Mouse (Mus musculus) hindbrain, embryonic 11.5 days (tissue): ENCODE measurements around the gene Per1. TPM values are rescaled to one million over a fixed set of nuclear protein-coding genes. Genes with fewer than 3 reads are reported as not detected.

Experiments
- ATAC-seq: fragments of 200-750 bp; cut with Nextera tagmentation; 2 replicates; pipeline ENCODE4 v1.8.0; 2017; ENCODE audit warnings: mild to moderate bottlenecking, moderate TSS enrichment, moderate library complexity; ENCODE audit not compliant: low FRiP score
- DNase-seq: peaks from one replicate; pipeline ENCODE4 v3.0.0-alpha.2; 2015; ENCODE audit warnings: low spot score
- H3K27ac ChIP-seq: fragments of 300-500 bp; sonication (generic); 2 replicates; pipeline ENCODE4 v1.5.1; 2014; ENCODE audit warnings: mild to moderate bottlenecking, low read depth, low read length
- H3K27me3 ChIP-seq: fragments of 300-500 bp; sonication (generic); 2 replicates; pipeline ENCODE4 v1.6.1; 2014; ENCODE audit warnings: mild to moderate bottlenecking, low read length, moderate library complexity, mixed read lengths; ENCODE audit not compliant: control insufficient read depth, insufficient read depth
- H3K36me3 ChIP-seq: fragments of 300-500 bp; sonication (generic); 2 replicates; pipeline ENCODE4 v1.6.1; 2014; ENCODE audit warnings: mild to moderate bottlenecking, low read length, moderate library complexity, mixed read lengths; ENCODE audit not compliant: control insufficient read depth, insufficient read depth
- H3K4me1 ChIP-seq: fragments of 300-500 bp; sonication (generic); replicated peaks from 2 replicates; pipeline ENCODE4 v1.6.1; 2014; ENCODE audit warnings: low read length, mixed read lengths; ENCODE audit not compliant: control insufficient read depth, insufficient read depth
- H3K4me2 ChIP-seq: fragments of 300-500 bp; sonication (generic); replicated peaks from 2 replicates; pipeline ENCODE4 v1.6.1; 2014; ENCODE audit warnings: mild to moderate bottlenecking, low read depth, low read length
- H3K4me3 ChIP-seq: fragments of 300-500 bp; sonication (generic); 2 replicates; pipeline ENCODE4 v1.5.1; 2014; ENCODE audit warnings: low read depth, low read length
- H3K9ac ChIP-seq: fragments of 300-500 bp; sonication (generic); 2 replicates; pipeline ENCODE4 v1.6.1; 2014; ENCODE audit warnings: low read depth, low read length
- H3K9me3 ChIP-seq: fragments of 300-500 bp; sonication (generic); 2 replicates; pipeline ENCODE4 v1.6.1; 2016; ENCODE audit warnings: low read length; ENCODE audit not compliant: control insufficient read depth
- WGBS: fragments of 180-500 bp; shearing (Covaris S2); extraction: QIAGEN DNeasy Blood & Tissue Kit; methylation state at CpG from one replicate; pipeline ENCODE4 v1.1.7; 2014; 5-methylcytosine and 5-hydroxymethylcytosine counted together
- polyA plus RNA-seq: library from polyadenylated mRNA; unstranded; fragments of >200 nt; fragmentation: Nextera tagmentation; extraction: Ambion mirVana; gene quantifications from 2 replicates; pipeline ENCODE4 v1.2.1, GENCODE M21; 2014

Per1 gene
- 5.6 and 7.4 TPM in 2 replicates for polyA plus RNA-seq

DNA sequence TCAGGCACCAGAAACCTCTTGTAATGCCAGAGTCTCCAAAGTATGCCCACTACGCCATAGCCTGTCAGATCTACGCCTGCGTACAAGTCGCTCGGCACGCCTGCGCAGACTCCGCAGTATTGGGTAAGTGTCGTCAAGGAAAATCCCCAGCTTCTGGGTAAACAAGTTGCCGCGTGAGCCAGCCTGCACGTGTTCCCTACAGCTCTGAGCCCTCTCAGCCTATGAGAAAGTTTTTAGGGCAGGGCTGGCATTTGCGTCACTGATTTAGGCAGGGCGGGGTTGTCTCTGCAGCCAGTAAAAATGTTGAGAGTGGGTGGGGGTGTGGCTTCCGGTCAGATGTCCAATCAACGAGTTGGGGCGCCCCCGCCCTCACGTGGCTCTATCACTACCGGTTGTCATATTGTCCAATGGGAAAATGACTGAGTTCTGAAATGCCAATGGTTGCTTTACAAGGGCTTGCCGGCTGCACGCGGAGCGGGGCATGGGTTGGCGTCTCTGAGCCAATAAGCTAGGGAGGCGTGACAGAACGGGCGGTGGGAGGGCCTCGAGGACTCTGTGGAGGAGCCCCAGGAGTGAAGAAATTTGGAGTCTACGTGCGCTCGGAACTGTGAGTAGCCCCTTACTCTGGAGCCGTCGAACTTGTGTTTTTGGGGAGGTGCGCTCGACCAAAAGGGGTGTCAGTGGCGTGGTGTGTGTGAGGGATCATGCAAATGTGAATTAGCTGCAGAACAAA is at the start of gene Per1:
Gene Per1, plus strand, starts transcription at position 521 of the 733 bp plus-strand sequence.
- peak; percentile 95 for ATAC-seq
- H3K9me3 ChIP-seq, result no peaks in the 10 kb centered on the region
- H3K4me1 ChIP-seq, result peaks cover 30% of the 10 kb centered on the region
- H3K27ac ChIP-seq, result 0 out of 2 replicates have a peak within 1 kb of the TSS, but pooled peaks have one; percentile 17
- no peaks in the 10 kb centered on the region for H3K27me3 ChIP-seq
- H3K4me3 ChIP-seq, result peak within 1 kb of the TSS; percentile 34
- H3K36me3 ChIP-seq, result 0 out of 2 replicates have a peak, but pooled peaks cover 3% of the 10 kb centered on the region
- DNase-seq, result peak; percentile 98
- peak within 1 kb of the TSS; percentile 31; the same call in 1 of the 2 replicates for H3K9ac ChIP-seq
- under 1% methylated on average over 37 of the region's 37 CpGs for WGBS
- H3K4me2 ChIP-seq, result peak within 1 kb of the TSS; percentile 80

DNA sequence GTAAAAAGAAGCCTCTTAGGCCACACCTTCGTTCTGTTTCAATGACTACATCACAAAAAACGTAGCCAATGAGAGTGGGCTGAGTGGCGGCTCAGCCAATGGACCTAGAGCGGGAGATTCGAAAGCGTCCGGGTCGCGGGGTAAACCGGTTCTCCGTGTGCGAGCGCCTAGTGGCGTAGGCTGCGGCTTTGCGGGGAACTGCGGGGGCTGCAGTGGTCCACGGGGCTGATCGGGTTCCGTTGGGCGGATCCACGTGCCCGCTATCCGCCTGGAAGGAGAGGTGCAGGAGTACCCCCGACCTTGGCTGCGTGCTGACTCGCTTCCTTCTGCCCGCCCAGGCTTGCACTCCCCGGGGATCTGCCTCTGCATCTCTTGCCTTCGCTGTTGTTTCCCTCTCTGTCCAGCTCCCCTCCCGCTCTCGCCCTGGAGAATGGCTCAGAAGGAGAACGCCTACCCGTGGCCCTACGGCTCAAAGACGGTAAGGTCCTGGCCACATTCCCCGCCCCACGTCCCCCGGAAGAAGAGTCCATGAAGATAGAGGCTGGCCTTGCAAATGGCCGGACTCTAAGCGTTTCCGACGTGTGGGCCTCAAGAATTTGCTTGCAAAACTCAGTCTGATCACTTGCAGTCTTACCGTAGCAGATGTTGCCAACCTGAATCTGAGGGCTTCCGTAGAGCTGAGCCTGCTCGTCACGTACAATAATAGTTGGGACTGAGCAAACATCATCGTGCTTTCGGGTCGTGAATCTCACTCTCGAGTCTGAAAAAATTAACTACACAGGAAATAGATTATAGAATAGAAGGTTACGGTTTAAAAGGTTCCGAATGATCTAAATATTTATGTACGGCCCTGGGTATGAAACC is 49.3 kb upstream of the Per1 start, which contains the start of gene Aurkb:
Gene Aurkb, plus strand, starts transcription at position 117 of the 864 bp plus-strand sequence.
- Histone ChIP-seq H3K4me3 (peak within 1 kb of the TSS; percentile 71), H3K4me1 (no peaks in the 10 kb centered on the region), H3K9ac (peak within 1 kb of the TSS; percentile 78), H3K27ac (peak within 1 kb of the TSS; percentile 73), H3K9me3 (no peaks in the 10 kb centered on the region), H3K36me3 (peaks cover 6% of the 10 kb centered on the region; the same call in 1 of the 2 replicates), H3K4me2 (peak within 1 kb of the TSS; percentile 85), H3K27me3 (no peaks in the 10 kb centered on the region)
- ATAC-seq, result peak; percentile 78
- 1% methylated on average over 53 of the region's 54 CpGs for WGBS
- DNase-seq, result peak; percentile 91

DNA sequence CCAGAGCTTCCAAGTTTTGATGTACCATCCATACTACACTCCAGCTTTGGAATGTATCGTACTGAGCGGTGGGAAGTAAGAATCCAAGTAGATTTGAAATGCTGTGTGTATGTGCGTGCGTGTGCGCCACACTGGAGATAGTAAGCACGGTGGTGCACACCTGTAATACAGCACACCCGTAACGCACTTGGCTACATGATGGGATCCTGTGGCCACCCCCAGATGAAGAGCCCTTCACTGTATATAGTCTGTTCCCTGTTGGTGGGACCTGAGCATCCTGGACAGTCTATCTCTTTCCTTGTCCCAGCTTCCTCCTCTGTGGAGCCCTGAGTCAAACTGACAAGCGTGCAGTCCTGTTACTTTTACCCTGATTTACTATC is 48.6 kb upstream of the Per1 start:
- Histone ChIP-seq H3K4me1 (no peaks in the 10 kb centered on the region), H3K4me2 (peak overlapping the region; percentile 85), H3K9me3 (no peaks in the 10 kb centered on the region), H3K36me3 (peaks cover 9% of the 10 kb centered on the region; the same call in 1 of the 2 replicates), H3K9ac (peak overlapping the region; percentile 78), H3K27ac (no peak overlapping the region), H3K27me3 (no peaks in the 10 kb centered on the region), H3K4me3 (peak overlapping the region; percentile 71)
- 17% methylated on average over 9 of the region's 9 CpGs for WGBS
- ATAC-seq (no peak), DNase-seq (no peak)

DNA sequence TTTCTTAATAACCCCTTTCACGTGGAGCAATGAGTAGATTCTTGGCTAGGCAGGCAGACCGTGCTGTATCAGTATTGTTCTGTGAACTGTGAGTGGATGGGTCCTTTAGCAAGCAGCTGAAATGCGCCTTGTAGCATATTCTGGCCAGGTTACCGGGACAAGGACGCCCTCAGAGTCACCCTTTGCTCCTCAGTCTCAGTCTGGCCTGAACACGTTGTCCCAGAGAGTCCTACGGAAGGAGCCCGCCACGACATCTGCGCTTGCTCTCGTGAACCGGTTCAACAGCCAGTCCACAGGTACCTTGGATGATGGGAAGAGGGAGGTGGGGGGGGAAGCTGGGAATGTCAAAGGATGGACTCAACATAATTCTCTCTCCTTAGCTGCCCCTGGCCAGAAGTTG is 47.4 kb upstream of the Per1 start:
- no peak overlapping the region for H3K9ac ChIP-seq
- no peaks in the 10 kb centered on the region for H3K4me1 ChIP-seq
- no peak overlapping the region for H3K27ac ChIP-seq
- no peak for ATAC-seq
- H3K36me3 ChIP-seq, result peaks cover 9% of the 10 kb centered on the region; the same call in 1 of the 2 replicates
- 92% methylated on average over 12 of the region's 12 CpGs for WGBS
- no peaks in the 10 kb centered on the region for H3K27me3 ChIP-seq
- no peak overlapping the region for H3K4me3 ChIP-seq
- no peaks in the 10 kb centered on the region for H3K9me3 ChIP-seq
- H3K4me2 ChIP-seq, result peak overlapping the region; percentile 85; the same call in 1 of the 2 replicates
- DNase-seq, result no peak

DNA sequence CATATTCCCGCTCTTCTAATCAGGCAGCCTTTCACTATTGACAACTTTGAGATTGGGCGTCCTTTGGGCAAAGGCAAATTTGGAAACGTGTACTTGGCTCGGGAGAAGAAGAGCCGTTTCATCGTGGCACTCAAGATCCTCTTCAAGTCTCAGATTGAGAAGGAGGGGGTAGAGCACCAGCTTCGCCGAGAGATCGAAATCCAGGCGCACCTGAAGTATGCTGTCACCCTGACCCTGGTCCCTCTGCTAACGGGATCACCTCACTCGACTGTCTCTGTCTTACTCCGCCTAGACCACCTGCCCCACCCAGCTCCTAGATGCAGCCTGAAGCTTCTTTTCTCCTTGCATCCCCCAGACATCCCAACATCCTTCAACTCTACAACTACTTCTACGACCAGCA is 46.9 kb upstream of the Per1 start:
- H3K27me3 ChIP-seq, result no peaks in the 10 kb centered on the region
- no peak overlapping the region for H3K27ac ChIP-seq
- no peak overlapping the region for H3K9ac ChIP-seq
- H3K4me2 ChIP-seq, result no peak overlapping the region
- H3K4me1 ChIP-seq, result no peaks in the 10 kb centered on the region
- DNase-seq (no peak), ATAC-seq (no peak)
- H3K4me3 ChIP-seq, result no peak overlapping the region
- H3K9me3 ChIP-seq, result no peaks in the 10 kb centered on the region
- peaks cover 9% of the 10 kb centered on the region; the same call in 1 of the 2 replicates for H3K36me3 ChIP-seq
- WGBS, result 94% methylated on average over 14 of the region's 14 CpGs

DNA sequence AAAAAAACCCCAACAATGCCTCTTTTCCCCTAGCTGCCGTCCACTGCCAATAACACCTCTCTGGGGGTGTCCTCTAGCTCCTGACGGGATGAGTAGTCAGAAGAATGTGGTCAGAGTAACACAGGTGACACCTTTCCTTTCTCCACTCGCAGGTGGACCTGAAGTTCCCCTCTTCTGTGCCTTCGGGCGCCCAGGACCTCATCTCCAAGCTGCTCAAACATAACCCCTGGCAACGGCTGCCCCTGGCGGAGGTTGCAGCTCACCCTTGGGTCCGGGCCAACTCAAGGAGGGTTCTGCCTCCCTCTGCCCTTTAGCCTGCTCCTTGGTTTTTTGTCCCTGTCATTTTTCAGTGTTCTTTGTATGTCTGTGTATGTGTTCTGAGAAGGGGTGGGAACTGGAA is 44.3 kb upstream of the Per1 start:
- no peak for DNase-seq

DNA sequence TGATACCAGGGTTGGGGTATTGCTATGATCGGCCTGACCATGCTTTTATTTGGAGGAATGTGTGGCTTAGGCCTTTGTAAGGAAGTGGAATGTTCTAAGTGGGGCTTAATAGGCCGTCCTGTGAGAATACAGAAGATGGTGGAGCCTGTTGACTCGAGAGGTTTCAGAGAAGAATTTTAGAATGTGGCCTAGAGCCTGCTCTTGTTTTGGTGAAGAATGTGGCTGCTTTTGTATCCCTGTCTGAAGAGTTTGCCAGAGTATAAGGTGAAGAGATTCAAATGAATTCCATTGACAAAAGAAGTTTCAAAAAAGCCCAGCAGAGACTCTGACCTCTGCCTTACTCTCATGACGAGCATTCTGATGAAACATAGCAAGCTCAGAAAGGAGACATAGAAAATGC is 43.2 kb upstream of the Per1 start:
- no peak overlapping the region for H3K27ac ChIP-seq
- H3K27me3 ChIP-seq, result no peaks in the 10 kb centered on the region
- H3K9me3 ChIP-seq, result no peaks in the 10 kb centered on the region
- H3K9ac ChIP-seq, result no peak overlapping the region
- WGBS, result 71% methylated on average over 4 of the region's 4 CpGs
- ATAC-seq (no peak), DNase-seq (no peak)
- no peak overlapping the region for H3K4me3 ChIP-seq
- H3K4me1 ChIP-seq, result no peaks in the 10 kb centered on the region
- H3K4me2 ChIP-seq, result no peak overlapping the region
- peaks cover 9% of the 10 kb centered on the region; the same call in 1 of the 2 replicates for H3K36me3 ChIP-seq

More for the DNA sequence above, 44.3 kb upstream of the Per1 start:
- Histone ChIP-seq H3K9ac (no peak overlapping the region), H3K4me1 (no peaks in the 10 kb centered on the region), H3K36me3 (peaks cover 9% of the 10 kb centered on the region; the same call in 1 of the 2 replicates), H3K4me2 (no peak overlapping the region), H3K27ac (no peak overlapping the region), H3K4me3 (no peak overlapping the region), H3K27me3 (no peaks in the 10 kb centered on the region), H3K9me3 (no peaks in the 10 kb centered on the region)
- ATAC-seq, result no peak
- 86% methylated on average over 8 of the region's 8 CpGs for WGBS

DNA sequence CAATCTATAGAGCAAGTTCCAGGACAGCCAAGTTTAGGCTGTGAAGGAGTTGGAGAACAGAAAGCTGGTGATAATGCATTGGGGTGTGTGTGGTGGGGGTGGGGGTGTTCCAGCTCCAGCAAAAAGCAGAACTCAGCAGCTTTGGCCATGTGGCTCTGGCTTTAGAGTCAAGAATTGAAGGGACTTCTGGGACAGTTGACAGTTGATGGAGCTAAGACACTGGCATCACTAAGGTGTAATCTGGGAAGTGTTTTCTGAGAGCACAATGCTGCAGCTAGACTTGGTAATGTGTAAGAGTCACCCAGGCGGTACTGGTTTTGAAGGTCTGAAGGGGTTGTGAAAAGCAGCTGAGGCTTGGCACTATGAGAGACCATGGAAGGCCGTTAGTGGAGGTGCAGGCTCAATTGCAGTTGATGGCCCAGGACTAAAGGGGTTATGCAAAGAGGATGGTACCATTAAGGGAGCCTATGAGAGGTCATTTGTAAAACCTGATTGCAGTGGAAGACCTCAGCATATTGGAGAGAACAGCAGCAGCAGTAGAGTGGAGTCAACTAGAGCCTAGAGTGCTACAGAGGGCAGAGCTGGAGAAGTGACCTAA is 42.1 kb upstream of the Per1 start:
- Histone ChIP-seq H3K9ac (no peak overlapping the region), H3K9me3 (no peaks in the 10 kb centered on the region), H3K4me1 (no peaks in the 10 kb centered on the region), H3K4me2 (no peak overlapping the region), H3K4me3 (no peak overlapping the region), H3K36me3 (peaks cover 9% of the 10 kb centered on the region; the same call in 1 of the 2 replicates), H3K27me3 (no peaks in the 10 kb centered on the region), H3K27ac (no peak overlapping the region)
- WGBS, result 94% methylated on average over 2 of the region's 2 CpGs
- DNase-seq, result no peak
- ATAC-seq, result no peak
